Mouse (Mus musculus): ENCODE results near the gene Lgals3bp.

DNA sequence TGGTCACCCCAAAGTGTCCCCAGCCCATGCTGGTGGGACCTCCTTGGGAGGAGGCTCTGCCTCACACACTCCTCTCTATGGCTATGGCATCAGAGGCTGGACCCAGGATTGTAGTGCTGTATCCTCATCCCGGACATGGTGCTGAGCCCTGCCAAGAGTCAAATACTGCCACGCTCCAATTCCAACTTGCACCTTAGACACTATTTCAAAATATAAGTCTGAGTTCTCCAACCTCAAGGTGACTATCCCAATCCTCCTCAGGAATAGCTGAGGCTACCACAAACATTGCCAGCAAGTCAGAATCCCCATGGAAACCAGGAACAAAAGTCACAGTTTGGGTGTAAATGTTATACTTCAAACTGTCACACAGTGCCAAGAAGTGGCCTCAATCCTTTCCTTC, 10.7 kb upstream of the Lgals3bp start:
- TF ChIP-seq CTCF (IDR thresholded peaks at IDR 0.05; ENCODE audit: low read depth) = no peak
- TF ChIP-seq EP300 (IDR thresholded peaks at IDR 0.05; ENCODE audit: low read depth) = no peak
